Mouse (Mus musculus) heart, adult 2 months (tissue): ENCODE data around the gene Syk.

Source experiments
- CTCF ChIP-seq: fragments of 200-600 bp; IDR thresholded peaks from 2 replicates; pipeline ENCODE4 v1.8.1; 2022; ENCODE audit warnings: antibody characterized with exemption, mild to moderate bottlenecking, moderate library complexity
- POLR2A ChIP-seq: fragments of 200-500 bp; IDR thresholded peaks from 2 replicates; pipeline ENCODE4 v1.6.1; 2011; ENCODE audit warnings: mild to moderate bottlenecking, low read depth, low read length, control low read depth; ENCODE audit not compliant: insufficient read depth

DNA sequence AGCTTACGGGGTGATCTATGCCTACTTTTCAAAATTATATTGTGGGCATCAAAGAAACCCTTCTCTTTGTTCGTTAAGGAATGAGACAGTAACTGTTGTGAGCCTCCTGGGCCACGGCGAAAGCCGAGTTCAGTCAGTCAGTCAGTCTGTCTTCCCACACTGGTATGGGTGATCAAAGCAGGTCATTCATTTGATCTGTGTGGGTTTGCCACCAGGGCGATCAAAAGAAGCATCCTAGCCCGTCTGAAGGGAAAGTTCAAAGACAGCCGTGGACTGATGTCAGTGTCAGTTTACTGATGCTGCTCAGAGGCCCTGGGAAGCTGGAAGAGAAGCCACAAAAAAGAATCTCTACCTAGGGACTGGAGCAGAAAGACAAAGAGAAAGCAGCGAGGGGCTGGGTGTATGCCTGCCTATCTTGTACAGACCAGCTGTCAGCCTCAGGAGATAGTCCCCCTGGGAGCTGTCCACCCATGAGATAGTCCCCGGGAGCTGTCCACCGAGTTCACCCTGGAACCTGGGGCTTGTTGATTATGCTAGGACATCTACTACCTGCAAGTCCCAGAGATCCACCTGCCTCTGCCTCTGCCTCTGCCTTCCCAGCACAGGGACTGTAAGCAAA lies 34.2 kb downstream of the Syk start:
- TF ChIP-seq CTCF, result no peak
- TF ChIP-seq POLR2A, result no peak
